Mouse (Mus musculus) G1E-ER4 (cell line): ENCODE results near the gene Grid1. TPM values are rescaled to one million over a fixed set of nuclear protein-coding genes. Genes with fewer than 3 reads are reported as not detected.

Experiments used
- GATA1 ChIP-seq: IDR thresholded peaks from one replicate; pipeline ENCODE4 v1.8.0; 2012; ENCODE audit warnings: low read length, inconsistent platforms
- polyA plus RNA-seq: library from polyadenylated mRNA; stranded (reverse); fragments of >175 nt; gene quantifications from 2 replicates; pipeline ENCODE4 v1.2.3, GENCODE M21; 2012

Grid1 gene
- polyA plus RNA-seq, 1 experiment: not detected

GRCm38 (mm10) chr14:34820653-34821005 lies 721 bp downstream of the Grid1 start:
- TF ChIP-seq GATA1: no peak

- no peak for TF ChIP-seq GATA1
Measured at GRCm38 (mm10) chr14:34821131-34821790, 1.4 kb downstream of the Grid1 start.

GRCm38 (mm10) chr14:34823136-34823535 lies 3.2 kb downstream of the Grid1 start:
- TF ChIP-seq GATA1: no peak

DNA sequence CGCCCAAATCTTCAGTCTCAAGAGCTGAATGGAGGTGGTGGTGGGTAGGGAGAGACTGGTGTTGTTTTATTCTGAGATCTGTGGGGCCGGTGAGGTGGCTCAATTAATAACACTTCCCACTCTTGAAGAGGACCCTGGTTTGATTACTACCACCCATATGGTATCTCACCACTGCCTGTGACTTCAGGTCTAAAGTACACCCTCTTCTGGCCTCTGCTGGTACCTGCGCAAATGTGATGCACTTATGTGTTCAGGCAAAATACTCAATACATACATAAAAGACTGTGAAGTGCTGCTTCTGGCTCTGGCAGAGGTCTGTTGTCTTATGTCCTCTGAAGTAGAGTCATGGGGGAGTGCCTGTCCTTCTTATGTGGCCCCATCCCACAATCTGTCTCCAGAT lies 4.3 kb downstream of the Grid1 start:
- no peak for TF ChIP-seq GATA1

DNA sequence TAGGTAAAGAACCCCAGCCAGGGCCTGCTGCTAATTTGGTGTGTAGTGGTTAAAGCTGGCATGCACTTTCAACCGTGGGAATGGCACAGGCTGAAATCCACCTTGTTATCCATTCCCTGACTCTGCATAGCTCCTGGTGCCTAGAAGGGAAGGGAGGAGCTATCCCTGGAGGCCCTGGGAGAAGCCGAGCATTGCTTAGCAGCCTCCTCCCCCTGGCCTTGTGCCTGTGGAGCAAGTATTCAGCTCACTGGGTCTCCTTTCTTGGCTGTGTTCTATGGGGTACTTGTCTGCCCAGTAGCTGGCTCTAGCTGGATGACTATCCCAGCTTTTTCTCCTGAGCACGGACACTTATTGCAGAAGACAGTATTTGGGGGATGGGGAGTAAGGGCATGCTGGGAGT lies 6.0 kb downstream of the Grid1 start:
- no peak for TF ChIP-seq GATA1

DNA sequence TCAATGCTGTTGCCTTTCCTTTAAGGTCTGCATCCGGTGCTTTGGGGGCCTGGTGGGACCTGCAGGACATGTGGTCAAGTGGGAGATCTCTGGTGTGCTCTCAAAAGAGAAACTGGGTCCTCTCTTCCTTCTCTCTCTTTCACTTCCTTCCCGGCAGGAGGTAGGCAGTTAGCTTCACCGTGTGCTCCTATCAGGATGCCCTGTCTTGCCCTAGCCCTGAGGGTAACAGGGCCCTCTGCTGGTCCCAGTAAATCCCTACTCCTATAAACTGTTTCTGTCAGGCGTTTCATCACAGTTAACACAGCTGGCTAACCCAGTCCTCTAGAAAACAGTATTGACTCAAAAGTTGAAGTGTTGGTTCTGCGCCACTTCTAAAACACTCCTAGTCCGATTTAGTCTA lies 9.9 kb downstream of the Grid1 start:
- TF ChIP-seq GATA1: no peak

DNA sequence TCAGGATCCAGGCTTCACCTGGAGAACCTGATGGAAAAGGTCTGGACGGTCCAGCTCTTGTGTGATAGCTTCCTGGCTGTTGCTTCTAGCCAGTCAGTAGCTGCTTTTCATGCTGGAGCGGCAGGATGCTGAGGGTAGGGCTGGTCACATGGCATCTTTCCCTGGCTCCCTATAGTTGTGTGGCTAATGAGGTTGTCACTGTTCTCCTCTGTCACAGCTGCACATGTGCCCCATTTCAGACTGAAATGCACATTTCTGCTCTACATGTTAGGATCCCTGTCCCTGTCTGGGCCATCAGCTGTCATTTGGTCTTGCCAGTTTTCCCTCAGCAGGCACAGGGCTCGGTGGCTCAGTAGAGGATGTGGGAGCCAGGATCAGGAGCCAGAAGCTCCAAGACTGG lies 17.2 kb downstream of the Grid1 start:
- TF ChIP-seq GATA1: no peak

GRCm38 (mm10) chr14:34838999-34839398 lies 19.1 kb downstream of the Grid1 start:
- no peak for TF ChIP-seq GATA1

DNA sequence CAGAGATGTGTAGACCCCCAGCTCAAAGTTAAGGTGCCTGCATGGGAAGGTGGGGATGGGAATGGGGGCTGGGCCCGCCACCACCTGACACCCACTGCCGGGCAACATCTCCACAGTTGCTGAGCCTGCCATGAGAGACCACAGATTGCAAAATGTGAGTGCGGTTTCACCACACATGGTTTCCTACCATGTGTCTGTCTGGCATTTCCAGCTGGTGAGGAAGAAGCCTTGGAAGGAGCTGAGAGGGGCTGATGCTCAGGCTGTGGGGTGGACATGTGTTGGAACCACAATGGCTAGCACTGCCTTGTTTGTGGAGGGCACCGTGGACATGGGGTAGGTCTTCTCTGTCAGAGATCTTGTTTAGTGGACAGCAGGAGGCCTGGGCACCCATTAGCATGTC lies 20.0 kb downstream of the Grid1 start:
- TF ChIP-seq GATA1: no peak

GRCm38 (mm10) chr14:34843579-34843978 lies 23.7 kb downstream of the Grid1 start:
- TF ChIP-seq GATA1: no peak

- TF ChIP-seq GATA1: no peak
Measured at GRCm38 (mm10) chr14:34844166-34844565, 24.3 kb downstream of the Grid1 start.

- TF ChIP-seq GATA1: no peak
Measured at GRCm38 (mm10) chr14:34846799-34847198, 26.9 kb downstream of the Grid1 start.

DNA sequence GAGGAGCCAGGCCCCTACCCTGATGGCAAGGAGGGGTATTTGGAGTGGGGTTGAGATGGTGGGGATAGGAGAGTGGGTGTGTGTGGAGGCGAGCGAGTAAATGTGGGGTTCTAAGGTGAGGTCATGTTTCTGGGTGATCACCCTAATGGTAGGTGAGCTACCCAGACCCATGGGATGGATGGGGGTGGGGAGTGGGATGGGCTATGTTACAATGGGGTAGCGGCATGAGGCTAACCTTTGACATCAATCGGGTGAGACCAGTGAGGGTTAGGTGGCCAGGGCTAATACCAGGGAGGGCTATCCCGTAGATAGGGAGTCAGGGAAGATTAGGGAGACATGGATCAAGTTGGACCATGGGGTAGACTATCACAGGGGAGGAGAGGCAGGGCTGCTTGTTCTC lies 27.7 kb downstream of the Grid1 start:
- no peak for TF ChIP-seq GATA1

GRCm38 (mm10) chr14:34860891-34861780 lies 41.2 kb downstream of the Grid1 start:
- TF ChIP-seq GATA1: no peak

- no peak for TF ChIP-seq GATA1
Measured at GRCm38 (mm10) chr14:34867266-34867665, 47.4 kb downstream of the Grid1 start.

DNA sequence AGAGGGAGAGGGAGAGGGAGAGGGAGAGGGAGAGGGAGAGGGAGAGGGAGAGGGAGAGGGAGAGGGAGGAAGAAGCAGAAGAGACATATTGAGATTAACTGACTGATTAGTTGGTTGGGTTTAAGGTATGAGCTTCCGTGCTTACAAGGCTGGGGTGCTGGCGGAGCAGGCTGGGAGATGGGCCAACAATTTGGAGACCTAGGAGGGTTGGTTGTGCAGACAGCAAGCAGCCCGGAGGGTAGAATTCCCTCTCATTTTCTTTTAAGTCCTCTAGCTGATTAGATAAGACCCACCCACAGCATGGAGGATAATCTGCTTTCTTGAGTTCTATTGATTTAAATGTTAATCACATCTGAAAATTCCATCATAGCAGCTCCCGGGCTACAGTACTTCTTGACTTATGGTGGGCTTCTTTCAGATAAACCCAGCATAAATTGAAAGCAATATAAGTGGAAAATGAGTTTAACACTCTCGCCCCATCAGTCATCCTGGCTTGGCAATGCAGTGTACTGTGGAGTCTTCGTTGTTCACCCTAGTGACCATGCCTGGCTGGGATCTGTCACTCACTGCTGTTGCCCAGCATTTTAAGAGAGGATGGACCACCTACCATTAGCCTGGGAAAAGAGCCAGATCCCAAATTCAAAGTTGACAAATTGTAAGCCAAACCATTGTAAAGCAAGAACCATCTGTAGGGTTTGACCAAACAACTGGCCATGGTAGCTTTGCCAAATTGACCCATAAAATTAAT lies 48.8 kb downstream of the Grid1 start:
- no peak for TF ChIP-seq GATA1

DNA sequence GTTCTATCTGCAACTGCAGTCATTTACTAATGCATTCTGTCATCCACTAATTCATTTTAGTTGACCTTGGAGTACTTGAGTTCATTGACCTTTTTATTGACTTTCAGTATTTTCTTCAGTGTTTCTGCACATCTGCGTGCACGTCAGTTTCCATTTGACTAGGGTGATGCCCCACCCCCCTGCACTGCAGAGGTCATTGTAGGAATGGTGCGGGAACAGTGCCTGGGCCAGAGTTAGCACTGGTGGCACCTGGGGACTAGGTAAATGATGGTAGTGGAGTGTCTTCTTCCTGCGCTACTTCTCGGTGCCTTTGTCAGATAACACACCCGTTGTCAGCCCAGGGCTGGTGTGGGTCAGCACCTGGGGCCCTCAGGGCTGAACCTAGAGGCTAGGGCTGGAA lies 60.1 kb downstream of the Grid1 start:
- no peak for TF ChIP-seq GATA1
